Mouse (Mus musculus): ENCODE measurements around the gene Gm19684. TPM values are rescaled to one million over a fixed set of nuclear protein-coding genes. Genes with fewer than 3 reads are reported as not detected.
"Not testable (repeated sequence)": the region's sequence is repeated elsewhere in the genome, so short reads cannot be mapped to it uniquely, and the experiment has no call there.

The Gm19684 gene
- polyA plus RNA-seq (2012; rRNA removed): not detected in 2 replicates

DNA sequence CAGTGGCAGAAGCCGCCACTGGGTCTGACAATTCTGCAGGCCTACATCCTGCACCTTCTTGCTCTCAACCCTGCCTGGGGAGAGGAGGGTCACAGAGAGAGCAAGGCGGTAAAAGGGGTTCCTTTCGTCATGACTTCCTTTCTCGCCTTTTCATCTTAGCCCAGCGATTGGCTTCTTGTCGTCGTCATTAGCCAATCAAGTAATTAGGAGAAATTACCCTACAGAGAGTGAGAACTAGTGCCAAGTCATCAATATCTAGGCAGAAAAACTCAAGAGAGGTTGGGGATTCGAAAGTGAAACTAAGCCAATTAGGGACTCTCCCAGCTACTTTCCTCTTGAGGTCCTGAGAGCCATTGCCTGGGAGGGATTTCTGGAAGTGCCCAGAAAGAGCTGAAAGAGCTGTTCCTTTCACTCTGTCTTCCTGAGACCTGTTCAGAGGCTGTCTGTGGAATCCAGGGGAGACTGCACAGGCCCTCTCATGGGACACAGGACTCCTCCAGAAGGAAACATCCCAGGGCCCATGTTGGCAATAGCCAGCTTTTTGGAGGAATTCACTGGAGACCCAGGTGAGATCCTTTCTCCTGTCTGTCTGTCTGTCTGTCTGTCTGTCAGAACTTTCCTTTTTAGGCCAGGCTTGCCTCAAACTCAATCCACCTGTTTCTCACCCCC lies at the start of gene Gm19684:
Gene Gm19684, plus strand, starts transcription at position 327 of the 669 bp plus-strand sequence.
- H3K27ac ChIP-seq (ENCODE audit: control insufficient read depth, insufficient read depth, low read depth, low read length); H3K4me3 ChIP-seq (ENCODE audit: control insufficient read depth, low read depth, low read length); H3K4me1 ChIP-seq (ENCODE audit: control insufficient read depth, insufficient read depth, low read length); H3K27me3 ChIP-seq (ENCODE audit: control insufficient read depth, insufficient read depth, low read length); H3K36me3 ChIP-seq (ENCODE audit: control insufficient read depth, insufficient read depth, low read length): not testable (repeated sequence)

DNA sequence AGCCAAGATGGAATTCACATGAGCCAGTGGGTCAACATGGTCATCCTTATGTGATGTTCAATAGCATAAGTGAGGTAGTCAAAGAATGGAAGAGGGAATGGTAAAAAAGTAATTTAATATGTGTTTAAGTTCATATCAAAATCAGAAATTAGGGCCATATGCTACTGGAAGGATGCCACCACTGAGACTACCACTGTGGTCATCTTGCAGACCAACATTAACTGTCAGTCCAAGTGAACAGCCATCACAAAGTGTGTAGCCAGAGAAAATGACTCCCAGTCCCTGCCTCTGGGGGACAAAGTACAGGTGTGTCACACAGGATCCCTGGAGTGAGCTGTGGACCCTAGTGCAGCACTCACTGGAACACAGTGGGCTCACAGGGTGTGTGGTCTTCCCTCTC lies 39.6 kb upstream of the Gm19684 start:
- H3K4me3 ChIP-seq (ENCODE audit: control insufficient read depth, low read depth, low read length); H3K27ac ChIP-seq (ENCODE audit: control insufficient read depth, insufficient read depth, low read depth, low read length); H3K27me3 ChIP-seq (ENCODE audit: control insufficient read depth, insufficient read depth, low read length); H3K36me3 ChIP-seq (ENCODE audit: control insufficient read depth, insufficient read depth, low read length): not testable (repeated sequence)
- peaks cover 12% of the 10 kb centered on the region for H3K4me1 ChIP-seq (ENCODE audit: control insufficient read depth, insufficient read depth, low read length)

DNA sequence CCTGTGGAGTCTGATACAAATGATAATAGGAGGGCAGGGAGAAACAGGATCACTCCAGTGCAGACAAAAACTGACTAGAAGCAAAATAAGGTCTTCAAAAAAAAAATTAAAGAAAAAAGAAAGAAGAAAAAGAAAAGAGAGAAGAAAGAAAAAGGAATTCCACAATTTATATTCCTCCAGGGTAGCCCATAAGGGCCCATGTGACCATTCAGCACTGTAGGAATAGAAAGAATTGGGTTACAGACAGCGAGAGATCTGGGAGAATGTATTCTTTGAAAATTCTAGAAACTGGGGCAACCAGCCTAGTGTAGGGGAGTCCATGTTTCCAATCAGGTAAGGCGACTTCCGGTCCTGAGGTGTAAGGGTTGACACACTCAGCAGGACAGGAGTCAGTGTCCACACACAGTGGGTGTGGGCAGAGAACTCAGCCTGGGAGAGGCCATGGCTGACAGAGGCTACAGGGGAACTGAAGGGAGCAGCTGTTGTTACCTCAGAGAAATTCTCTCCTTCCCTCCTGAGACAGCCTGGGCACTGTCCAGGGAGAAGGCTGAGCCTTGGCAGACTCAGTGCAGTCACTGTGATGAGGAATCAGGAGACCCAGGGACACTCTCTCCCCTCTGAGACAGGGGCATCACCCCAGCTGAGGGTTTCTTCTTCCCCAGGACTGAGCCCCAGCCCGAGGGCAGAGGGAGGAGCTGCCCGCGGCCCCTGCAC lies 38.8 kb upstream of the Gm19684 start:
- not testable (repeated sequence) for H3K36me3 ChIP-seq (ENCODE audit: control insufficient read depth, insufficient read depth, low read length); H3K27ac ChIP-seq (ENCODE audit: control insufficient read depth, insufficient read depth, low read depth, low read length)

DNA sequence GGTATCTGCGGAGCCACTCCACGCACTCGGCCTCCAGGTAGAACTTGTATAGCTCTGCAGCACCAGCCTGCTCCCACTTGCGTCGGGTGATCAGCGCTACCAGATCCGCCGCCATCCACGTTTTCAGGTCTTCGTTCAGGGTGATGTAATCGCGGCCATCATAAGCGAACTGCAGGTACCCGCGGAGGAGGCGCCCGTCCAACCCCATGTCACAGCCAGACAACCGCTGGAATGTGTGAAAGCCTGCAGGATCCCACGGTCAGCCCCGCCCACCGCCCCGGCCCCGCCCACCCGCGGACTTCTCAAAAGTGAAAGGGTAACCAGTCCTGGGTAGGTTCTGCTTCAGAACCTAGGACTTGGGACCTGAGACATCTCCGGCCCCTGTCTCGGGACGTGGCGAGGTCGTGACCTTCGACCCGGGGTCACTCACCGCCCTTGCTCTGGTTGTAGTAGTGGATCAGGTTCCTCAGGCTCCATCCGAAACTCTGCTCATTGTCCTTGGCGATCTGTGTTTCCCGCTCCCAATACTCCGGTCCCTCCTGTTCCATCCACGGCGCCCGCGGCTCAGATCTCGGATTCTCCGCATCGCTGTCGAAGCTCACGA lies 38.1 kb upstream of the Gm19684 start:
- no peak overlapping the region for H3K27ac ChIP-seq (ENCODE audit: control insufficient read depth, insufficient read depth, low read depth, low read length)
- H3K4me1 ChIP-seq (ENCODE audit: control insufficient read depth, insufficient read depth, low read length): peaks cover 12% of the 10 kb centered on the region
- peak overlapping the region; percentile 82 for H3K4me3 ChIP-seq (ENCODE audit: control insufficient read depth, low read depth, low read length)
- no peak for TF ChIP-seq POLR2A (IDR thresholded peaks at IDR 0.05; ENCODE audit: control insufficient read depth, low read depth, low read length)
- no peak for TF ChIP-seq CTCF (IDR thresholded peaks at IDR 0.05; ENCODE audit: control insufficient read depth, insufficient read depth, insufficient replicate concordance, low read depth, low read length)
- peaks cover 2% of the 10 kb centered on the region for H3K27me3 ChIP-seq (ENCODE audit: control insufficient read depth, insufficient read depth, low read length)
- H3K36me3 ChIP-seq (ENCODE audit: control insufficient read depth, insufficient read depth, low read length): no peaks in the 10 kb centered on the region

More for the DNA sequence above, 38.8 kb upstream of the Gm19684 start:
- H3K4me1 ChIP-seq (ENCODE audit: control insufficient read depth, insufficient read depth, low read length): peaks cover 12% of the 10 kb centered on the region
- not testable (repeated sequence) for H3K4me3 ChIP-seq (ENCODE audit: control insufficient read depth, low read depth, low read length); H3K27me3 ChIP-seq (ENCODE audit: control insufficient read depth, insufficient read depth, low read length)

DNA sequence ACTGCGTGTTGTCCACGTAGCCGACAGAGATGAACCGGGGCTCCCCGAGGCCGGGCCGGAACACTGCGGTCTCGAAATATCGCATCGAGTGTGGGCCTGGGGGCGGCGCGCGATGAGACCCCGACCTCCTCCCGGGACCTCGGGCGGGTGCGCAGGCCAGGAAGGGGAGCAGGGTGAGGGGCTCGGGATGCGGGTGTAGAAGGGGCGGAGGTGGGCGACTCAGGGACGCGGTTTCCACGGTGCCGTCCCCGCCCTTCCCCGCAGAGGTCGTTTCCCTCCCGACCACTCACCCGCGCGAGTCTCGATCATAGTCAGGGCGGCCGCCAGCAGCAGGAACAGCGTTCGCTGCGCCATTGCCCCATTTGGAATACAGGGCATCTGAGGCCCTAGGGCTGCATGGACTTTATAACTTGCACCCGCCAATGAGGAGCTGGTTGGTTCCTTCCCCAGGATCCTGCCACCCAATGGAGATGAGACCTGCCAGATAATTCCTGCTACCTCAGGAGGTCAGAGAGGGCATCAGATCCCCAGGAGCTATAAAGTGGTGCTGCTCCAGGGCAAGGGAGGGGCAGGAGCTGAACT lies 37.5 kb upstream of the Gm19684 start:
- Histone ChIP-seq H3K4me3 (ENCODE audit: control insufficient read depth, low read depth, low read length) (peak overlapping the region; percentile 82), H3K36me3 (ENCODE audit: control insufficient read depth, insufficient read depth, low read length) (no peaks in the 10 kb centered on the region), H3K27ac (ENCODE audit: control insufficient read depth, insufficient read depth, low read depth, low read length) (no peak overlapping the region), H3K4me1 (ENCODE audit: control insufficient read depth, insufficient read depth, low read length) (peaks cover 12% of the 10 kb centered on the region), H3K27me3 (ENCODE audit: control insufficient read depth, insufficient read depth, low read length) (peaks cover 2% of the 10 kb centered on the region)
- TF ChIP-seq POLR2A (IDR thresholded peaks at IDR 0.05; ENCODE audit: control insufficient read depth, low read depth, low read length) (no peak), CTCF (IDR thresholded peaks at IDR 0.05; ENCODE audit: control insufficient read depth, insufficient read depth, insufficient replicate concordance, low read depth, low read length) (no peak)

DNA sequence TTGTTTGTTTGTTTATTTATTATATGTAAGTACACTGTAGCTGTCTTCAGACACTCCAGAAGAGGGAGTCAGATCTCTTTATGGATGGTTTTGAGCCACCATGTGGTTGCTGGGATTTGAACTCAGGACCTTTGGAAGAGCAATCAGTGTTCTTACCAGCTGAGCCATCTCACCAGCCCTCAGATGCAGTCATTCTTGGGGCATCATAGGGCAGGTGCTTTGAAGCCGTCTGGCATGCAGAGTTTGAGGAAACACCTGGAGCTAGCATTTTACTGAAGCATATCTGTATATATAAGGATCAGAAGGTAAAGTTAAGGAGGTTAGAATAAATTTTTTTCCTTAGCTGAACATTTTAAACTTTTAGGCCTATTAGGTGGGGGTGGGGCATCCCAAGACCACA lies 35.5 kb upstream of the Gm19684 start:
- H3K36me3 ChIP-seq (ENCODE audit: control insufficient read depth, insufficient read depth, low read length); H3K27ac ChIP-seq (ENCODE audit: control insufficient read depth, insufficient read depth, low read depth, low read length); H3K4me3 ChIP-seq (ENCODE audit: control insufficient read depth, low read depth, low read length); H3K27me3 ChIP-seq (ENCODE audit: control insufficient read depth, insufficient read depth, low read length): not testable (repeated sequence)
- peaks cover 12% of the 10 kb centered on the region for H3K4me1 ChIP-seq (ENCODE audit: control insufficient read depth, insufficient read depth, low read length)

DNA sequence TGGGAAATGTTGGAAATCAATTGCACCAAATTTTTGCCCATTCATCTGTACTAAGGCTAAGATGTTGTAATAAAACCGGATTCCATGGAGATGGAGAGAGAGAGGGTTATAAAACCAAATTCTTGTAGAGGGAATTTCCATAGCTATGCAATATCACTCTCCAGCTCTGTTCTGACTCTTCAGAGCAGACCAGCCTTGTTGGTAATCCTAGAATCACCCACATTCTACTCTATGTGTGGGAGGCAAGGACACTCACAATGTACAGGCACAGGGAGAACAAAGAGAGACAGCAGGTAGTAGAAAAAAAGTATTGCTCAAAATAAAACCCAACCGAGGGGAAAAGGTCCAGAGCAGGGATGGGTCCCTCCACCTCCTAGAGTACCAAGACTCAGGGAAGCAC lies 29.5 kb upstream of the Gm19684 start:
- H3K27me3 ChIP-seq (ENCODE audit: control insufficient read depth, insufficient read depth, low read length); H3K4me3 ChIP-seq (ENCODE audit: control insufficient read depth, low read depth, low read length); H3K36me3 ChIP-seq (ENCODE audit: control insufficient read depth, insufficient read depth, low read length); H3K4me1 ChIP-seq (ENCODE audit: control insufficient read depth, insufficient read depth, low read length); H3K27ac ChIP-seq (ENCODE audit: control insufficient read depth, insufficient read depth, low read depth, low read length): not testable (repeated sequence)

DNA sequence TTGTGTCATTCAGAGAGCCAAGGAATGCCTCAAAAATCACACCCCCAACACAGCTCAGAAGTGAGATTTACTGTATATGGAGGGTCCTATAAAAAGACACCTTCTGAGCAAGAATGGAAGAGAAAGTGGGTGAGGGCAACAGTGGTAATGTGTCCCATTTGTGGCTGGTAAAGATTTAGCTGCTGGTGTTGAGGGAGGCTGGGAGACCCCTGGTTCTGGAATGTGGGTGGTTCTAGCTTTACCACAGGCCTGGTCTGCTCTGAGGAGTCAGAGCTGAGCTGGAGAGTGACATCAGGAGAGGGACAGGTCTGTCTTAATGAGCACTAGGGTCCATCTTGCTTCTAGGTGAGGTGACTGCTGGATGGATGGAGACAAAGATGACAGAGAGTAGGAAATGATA lies 29.0 kb upstream of the Gm19684 start:
- H3K27ac ChIP-seq (ENCODE audit: control insufficient read depth, insufficient read depth, low read depth, low read length); H3K27me3 ChIP-seq (ENCODE audit: control insufficient read depth, insufficient read depth, low read length); H3K4me3 ChIP-seq (ENCODE audit: control insufficient read depth, low read depth, low read length); H3K36me3 ChIP-seq (ENCODE audit: control insufficient read depth, insufficient read depth, low read length); H3K4me1 ChIP-seq (ENCODE audit: control insufficient read depth, insufficient read depth, low read length): not testable (repeated sequence)

Measured in testis, adult 2 months (tissue).